Mouse (Mus musculus) heart, adult 2 months (tissue): ENCODE measurements around the gene Casq1. TPM values are rescaled to one million over a fixed set of nuclear protein-coding genes. Genes with fewer than 3 reads are reported as not detected.

Experiments
- DNase-seq, 2 experiments: peaks; one replicate each; pipeline ENCODE4 v3.0.0; 2021
- H3K27ac ChIP-seq: fragments of 200-600 bp; 2 replicates; pipeline ENCODE4 v1.8.1; 2022
- H3K27me3 ChIP-seq: fragments of 200-500 bp; 2 replicates; pipeline ENCODE4 v1.6.1; 2012; ENCODE audit warnings: mild to moderate bottlenecking, low read length, inconsistent platforms, mixed read lengths; ENCODE audit not compliant: control insufficient read depth, insufficient read depth
- H3K36me3 ChIP-seq: fragments of 200-500 bp; 2 replicates; pipeline ENCODE4 v1.6.1; 2012; ENCODE audit warnings: low read length, inconsistent platforms; ENCODE audit not compliant: control insufficient read depth, insufficient read depth
- H3K4me1 ChIP-seq: fragments of 200-500 bp; 2 replicates; pipeline ENCODE4 v1.6.1; 2011; ENCODE audit warnings: low read length; ENCODE audit not compliant: control insufficient read depth, insufficient read depth
- H3K4me3 ChIP-seq: fragments of 200-600 bp; 2 replicates; pipeline ENCODE4 v1.8.1; 2022
- H3K79me2 ChIP-seq: fragments of 200-500 bp; replicated peaks from 2 replicates; pipeline ENCODE4 v1.6.1; 2012; ENCODE audit warnings: mild to moderate bottlenecking, inconsistent platforms, low read length, moderate library complexity, mixed read lengths; ENCODE audit not compliant: control insufficient read depth, insufficient read depth
- H3K9ac ChIP-seq: fragments of 200-500 bp; 2 replicates; pipeline ENCODE4 v1.6.1; 2012; ENCODE audit warnings: low read depth, mild to moderate bottlenecking, control low read depth, inconsistent platforms, low read length, mixed read lengths
- CTCF ChIP-seq: fragments of 200-600 bp; IDR thresholded peaks from 2 replicates; pipeline ENCODE4 v1.8.1; 2022; ENCODE audit warnings: antibody characterized with exemption, mild to moderate bottlenecking, moderate library complexity
- EP300 ChIP-seq: fragments of 200-500 bp; IDR thresholded peaks from 2 replicates; pipeline ENCODE4 v1.6.1; 2011; ENCODE audit warnings: low read depth, low read length, control low read depth; ENCODE audit not compliant: insufficient read depth
- POLR2A ChIP-seq: fragments of 200-500 bp; IDR thresholded peaks from 2 replicates; pipeline ENCODE4 v1.6.1; 2011; ENCODE audit warnings: mild to moderate bottlenecking, low read depth, low read length, control low read depth; ENCODE audit not compliant: insufficient read depth
- WGBS: fragments of 180-500 bp; shearing (Covaris S2); methylation state at CpG from one replicate; pipeline ENCODE4 v1.1.7; 2018; 5-methylcytosine and 5-hydroxymethylcytosine counted together
- intact Hi-C: fragments of 180-260 bp; cut with DNase I; formaldehyde crosslinking; loops from one replicate; pipeline ENCODE4 v1.15.1; 2025
- polyA plus RNA-seq: library from polyadenylated mRNA; depleted of rRNA; stranded (reverse); fragments of >200 nt; gene quantifications from 2 replicates; pipeline ENCODE4 v1.2.3, GENCODE M21; 2012
- total RNA-seq, 2 experiments: library from RNA; stranded (reverse); gene quantifications; 2 replicates each; pipeline ENCODE4 v1.2.3; 2021

Gene Casq1
- total and polyA plus RNA-seq, 3 experiments, result 3.3 to 53.8 (median 5.6) TPM

GRCm38 (mm10) chr1:172181777-172182176 lies 37.9 kb downstream of the Casq1 start:
- Histone ChIP-seq H3K36me3 (peaks cover 26% of the 10 kb centered on the region), H3K4me3 (no peak overlapping the region), H3K27me3 (no peaks in the 10 kb centered on the region), H3K9ac (no peak overlapping the region), H3K79me2 (no peaks in the 10 kb centered on the region; the same call in none of the 2 replicates), H3K4me1 (peaks cover 2% of the 10 kb centered on the region), H3K27ac (no peak overlapping the region; the same call in 1 of the 2 replicates)
- intact Hi-C loops, result no loop called here
- DNase-seq, result no peak
- WGBS, result 91% methylated on average over 3 of the region's 3 CpGs
- TF ChIP-seq POLR2A (no peak), CTCF (no peak), EP300 (no peak)

GRCm38 (mm10) chr1:172180881-172181280 lies 38.8 kb downstream of the Casq1 start:
- Histone ChIP-seq H3K36me3 (peaks cover 23% of the 10 kb centered on the region), H3K4me3 (no peak overlapping the region), H3K4me1 (peaks cover 2% of the 10 kb centered on the region), H3K27me3 (no peaks in the 10 kb centered on the region), H3K27ac (peak overlapping the region; percentile 3), H3K9ac (no peak overlapping the region), H3K79me2 (no peaks in the 10 kb centered on the region; the same call in none of the 2 replicates)
- intact Hi-C loops, result no loop called here
- no peak for DNase-seq
- 49% methylated on average over 4 of the region's 4 CpGs for WGBS
- TF ChIP-seq EP300, result 0 out of 2 replicates have a peak, but pooled peaks have one; percentile 33
- TF ChIP-seq CTCF, result no peak

GRCm38 (mm10) chr1:172179102-172179501 lies 40.6 kb downstream of the Casq1 start:
- peaks cover 37% of the 10 kb centered on the region for H3K36me3 ChIP-seq
- 36% methylated on average over 7 of the region's 7 CpGs for WGBS
- no peak overlapping the region for H3K27ac ChIP-seq
- no peak overlapping the region; the same call in 1 of the 2 replicates for H3K9ac ChIP-seq
- H3K27me3 ChIP-seq, result no peaks in the 10 kb centered on the region
- H3K79me2 ChIP-seq, result no peaks in the 10 kb centered on the region; the same call in none of the 2 replicates
- H3K4me1 ChIP-seq, result peaks cover 2% of the 10 kb centered on the region
- no peak for TF ChIP-seq CTCF
- no peak for TF ChIP-seq EP300
- no peak for TF ChIP-seq POLR2A
- intact Hi-C loops, result no loop called here
- no peak overlapping the region for H3K4me3 ChIP-seq
- no peak for DNase-seq

- TF ChIP-seq CTCF, result no peak
- no peak overlapping the region for H3K27ac ChIP-seq
- H3K27me3 ChIP-seq, result no peaks in the 10 kb centered on the region
- intact Hi-C loops, result no loop called here
- peaks cover 2% of the 10 kb centered on the region for H3K4me1 ChIP-seq
- H3K9ac ChIP-seq, result no peak overlapping the region
- no peak overlapping the region for H3K4me3 ChIP-seq
- peaks cover 44% of the 10 kb centered on the region for H3K36me3 ChIP-seq
- no peaks in the 10 kb centered on the region; the same call in 1 of the 2 replicates for H3K79me2 ChIP-seq
- no peak for DNase-seq
- WGBS, result 67% methylated on average over 7 of the region's 7 CpGs
Observed at GRCm38 (mm10) chr1:172177791-172178190, 41.9 kb downstream of the Casq1 start.

- intact Hi-C loops, result no loop called here
- no peak for DNase-seq
- Histone ChIP-seq H3K9ac (no peak overlapping the region), H3K27me3 (no peaks in the 10 kb centered on the region), H3K4me3 (no peak overlapping the region), H3K4me1 (peaks cover 2% of the 10 kb centered on the region; the same call in 1 of the 2 replicates), H3K27ac (no peak overlapping the region), H3K79me2 (peaks cover 3% of the 10 kb centered on the region), H3K36me3 (peaks cover 32% of the 10 kb centered on the region)
- TF ChIP-seq CTCF (no peak), POLR2A (no peak), EP300 (no peak)
- WGBS, result 77% methylated on average over 5 of the region's 5 CpGs
Observed at GRCm38 (mm10) chr1:172173181-172173580, 46.5 kb downstream of the Casq1 start.

GRCm38 (mm10) chr1:172172381-172172780 lies 47.3 kb downstream of the Casq1 start:
- Histone ChIP-seq H3K4me3 (no peak overlapping the region), H3K36me3 (peaks cover 30% of the 10 kb centered on the region), H3K4me1 (peaks cover 2% of the 10 kb centered on the region; the same call in 1 of the 2 replicates), H3K27ac (no peak overlapping the region), H3K9ac (no peak overlapping the region), H3K79me2 (peaks cover 3% of the 10 kb centered on the region), H3K27me3 (no peaks in the 10 kb centered on the region)
- 90% methylated on average over 21 of the region's 21 CpGs for WGBS
- no peak for TF ChIP-seq CTCF
- no peak for TF ChIP-seq EP300
- no peak for TF ChIP-seq POLR2A
- DNase-seq, result no peak
- intact Hi-C loops, result no loop called here
